Mouse (Mus musculus) CD4-positive, CD25-positive, alpha-beta regulatory T cell (primary cell): ENCODE results near the gene Plch2. TPM values are rescaled to one million over a fixed set of nuclear protein-coding genes. Genes with fewer than 3 reads are reported as not detected.

Experiments
- polyA plus RNA-seq: library from polyadenylated mRNA; unstranded; fragments of 100-300 nt; shearing (Covaris generic); gene quantifications from one replicate; pipeline ENCODE4 v1.2.1, GENCODE M21; 2017

The Plch2 gene
- 0.35 TPM for polyA plus RNA-seq

GRCm38 (mm10) chr4:155056724-155057123, at the start of gene Plch2:
Plch2 (minus strand) TSS chr4:155056784.

GRCm38 (mm10) chr4:155086108-155087024, 29.8 kb upstream of the Plch2 start, which contains the start of the genes Rer1 and Morn1:
Rer1 (minus strand) TSS chr4:155086382.
Morn1 (plus strand) TSS chr4:155086577.

GRCm38 (mm10) chr4:155066834-155067522, 10.4 kb upstream of the Plch2 start, which contains the start of gene Pex10:
Pex10 (plus strand) TSS chr4:155067016.

GRCm38 (mm10) chr4:154963901-154964580, 92.5 kb downstream of the Plch2 start, which contains the start of gene Pank4:
Pank4 (plus strand) TSS chr4:154964123.

GRCm38 (mm10) chr4:154960690-154961225, 95.8 kb downstream of the Plch2 start, which contains the start of gene Hes5:
Hes5 (plus strand) TSS chr4:154960923.

Other genes starting within 250 kb of the Plch2 start
- not detected for gene Ttc34, start 219.3 kb downstream of the Plch2 start, polyA plus RNA-seq
- not detected for gene Mmel1, start 187.2 kb downstream of the Plch2 start, polyA plus RNA-seq
- gene Fam213b, start 157.6 kb downstream of the Plch2 start, polyA plus RNA-seq = 4.2 TPM
- gene Tnfrsf14, start 128.2 kb downstream of the Plch2 start, polyA plus RNA-seq = 10.3 TPM
- 1.1 TPM for gene Hes5, start 95.9 kb downstream of the Plch2 start, polyA plus RNA-seq
- 68.0 TPM for gene Pank4, start 92.7 kb downstream of the Plch2 start, polyA plus RNA-seq
- 12.8 TPM for gene Pex10, start 10.2 kb upstream of the Plch2 start, polyA plus RNA-seq
- 176 TPM for gene Rer1, start 29.6 kb upstream of the Plch2 start, polyA plus RNA-seq
- gene Morn1, start 29.8 kb upstream of the Plch2 start, polyA plus RNA-seq = 1.4 TPM
- gene Ski, start 165.8 kb upstream of the Plch2 start, polyA plus RNA-seq = 171 TPM
- gene Faap20, start 193.0 kb upstream of the Plch2 start, polyA plus RNA-seq = 121 TPM